Mouse (Mus musculus): ENCODE data around the gene Itgb5. TPM values are rescaled to one million over a fixed set of nuclear protein-coding genes. Genes with fewer than 3 reads are reported as not detected.

Itgb5 gene
- 55.9 TPM for polyA plus RNA-seq (2014; fragmentation: Illumina TruSeq; extraction: RNeasy Lipid Tissue Mini Kit (QIAGEN cat#74804); ENCODE audit: low read depth, low replicate concordance)

DNA sequence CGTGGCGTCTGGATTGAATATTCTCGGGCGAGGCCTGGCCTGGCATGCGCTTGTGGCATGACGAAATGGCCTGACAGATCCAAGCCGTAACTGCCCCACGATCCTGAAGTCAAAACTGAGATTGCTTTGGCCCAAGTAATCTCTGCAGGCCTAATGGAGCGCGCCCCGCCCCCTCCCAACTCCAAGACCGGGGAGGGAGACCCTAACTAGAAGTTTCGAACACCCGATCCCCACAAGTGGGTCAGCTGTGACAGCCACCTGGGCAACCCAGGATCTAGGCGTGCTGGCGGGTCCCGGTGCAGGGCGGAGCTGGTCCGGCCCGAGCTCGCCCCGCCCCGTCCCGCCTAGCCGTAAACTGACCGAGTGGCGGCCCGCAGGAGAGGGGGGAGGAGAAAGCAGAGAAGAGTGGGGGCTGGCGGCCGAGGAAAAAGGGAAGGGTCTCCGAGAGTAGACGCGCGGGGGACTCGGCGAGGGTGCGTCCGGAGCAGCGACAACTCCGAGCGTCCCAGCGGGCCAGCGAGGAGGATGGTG lies at the start of gene Itgb5:
Gene Itgb5 (plus strand): TSS at position 365 of the 531 bp plus-strand sequence.

DNA sequence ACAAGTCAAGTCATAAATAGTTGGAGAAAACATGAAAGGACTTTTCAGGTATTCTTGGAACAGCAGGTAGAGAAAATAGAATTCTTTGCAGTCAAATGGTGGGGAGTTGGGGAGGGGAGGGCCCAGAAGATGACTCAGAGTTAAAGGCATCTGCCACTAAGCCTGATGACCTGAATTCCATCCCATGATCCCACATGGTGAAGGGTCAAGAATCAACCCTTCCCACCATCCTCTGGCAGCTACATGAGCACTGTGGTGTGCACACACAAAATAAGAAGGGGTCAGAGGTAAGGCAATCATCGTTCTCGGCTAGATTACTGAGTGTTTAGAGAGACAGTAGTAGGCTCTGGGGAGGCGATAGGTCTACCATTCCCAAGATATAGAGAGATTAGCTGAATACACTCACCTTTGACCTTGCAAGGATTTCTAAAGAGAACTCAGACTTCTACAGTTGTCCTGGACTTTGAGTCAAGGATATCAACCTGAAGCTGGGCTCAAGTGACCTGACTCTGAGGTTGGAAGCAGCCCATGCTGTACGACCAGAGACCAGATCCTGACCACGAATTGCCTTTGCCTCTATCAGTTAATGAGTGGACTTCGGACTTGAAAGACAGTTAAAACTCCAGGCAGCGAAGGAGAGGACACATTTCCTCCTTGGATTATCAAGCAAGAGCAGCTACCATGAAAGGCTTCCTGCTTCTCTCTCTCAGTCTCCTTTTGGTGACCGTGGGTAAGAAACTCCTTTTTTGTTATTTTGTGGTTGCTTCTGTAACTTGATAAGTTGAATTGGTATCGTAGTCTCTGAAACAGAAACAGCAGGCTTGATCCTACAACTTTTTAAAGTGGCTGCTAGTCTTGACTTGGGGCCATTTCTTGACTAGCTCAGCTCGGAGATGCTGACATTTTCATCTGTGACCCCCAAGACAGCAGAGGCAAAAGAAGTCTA lies 35.3 kb upstream of the Itgb5 start, which contains the start of gene Muc13:
Gene Muc13 (plus strand): TSS at position 192 of the 946 bp plus-strand sequence.

DNA sequence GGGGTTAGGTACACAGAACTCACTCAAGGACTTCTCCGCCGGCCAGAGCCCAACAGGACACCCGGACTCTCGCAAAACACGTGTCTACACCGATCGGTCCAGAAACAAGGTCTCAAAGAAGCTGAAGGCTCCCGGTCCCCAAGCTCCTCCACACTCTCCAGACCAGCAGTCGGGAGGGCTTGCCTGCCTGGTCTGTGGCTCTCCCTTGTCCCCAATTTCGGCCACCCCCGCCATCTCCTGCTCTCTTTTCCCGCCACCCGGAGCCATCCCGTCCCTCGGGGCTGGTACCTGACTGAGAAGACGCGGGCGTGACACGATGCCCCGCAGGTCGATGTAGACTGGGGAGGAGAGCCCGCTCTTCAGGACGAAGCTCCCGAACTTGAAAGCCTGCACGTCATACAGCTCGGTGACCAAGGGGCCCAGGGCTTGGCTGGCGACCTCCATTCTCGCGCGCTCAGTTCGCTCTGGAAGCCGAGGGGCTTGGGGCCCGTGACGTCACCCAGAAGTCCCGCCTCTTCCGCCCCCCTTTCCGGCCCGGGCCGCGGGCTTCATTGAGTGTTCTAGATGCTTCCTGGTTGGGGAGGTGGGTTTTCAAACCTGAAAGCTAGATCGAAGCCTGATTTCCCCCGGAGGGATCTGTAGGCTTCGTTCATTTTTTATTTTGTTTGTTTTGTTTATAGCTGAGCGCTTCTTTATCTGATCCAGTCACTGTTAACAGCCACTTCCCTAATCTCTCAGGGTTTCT lies 137.2 kb downstream of the Itgb5 start, which contains the start of gene Umps:
Gene Umps (minus strand): TSS at position 501 of the 745 bp plus-strand sequence.

Other genes starting within 250 kb of the Itgb5 start
- gene Heg1, start 145.3 kb upstream of the Itgb5 start, polyA plus RNA-seq (2014; fragmentation: Illumina TruSeq; extraction: RNeasy Lipid Tissue Mini Kit (QIAGEN cat#74804); ENCODE audit: low read depth, low replicate concordance) = 14.2 TPM
- 629 TPM for gene Muc13, start 35.6 kb upstream of the Itgb5 start, polyA plus RNA-seq (2014; fragmentation: Illumina TruSeq; extraction: RNeasy Lipid Tissue Mini Kit (QIAGEN cat#74804); ENCODE audit: low read depth, low replicate concordance)
- 13.6 TPM for gene Umps, start 137.4 kb downstream of the Itgb5 start, polyA plus RNA-seq (2014; fragmentation: Illumina TruSeq; extraction: RNeasy Lipid Tissue Mini Kit (QIAGEN cat#74804); ENCODE audit: low read depth, low replicate concordance)

Data from sigmoid colon, adult 10 weeks (tissue).